ENCODE assay signal across 8 mouse cellular contexts in the genomic region with DNA sequence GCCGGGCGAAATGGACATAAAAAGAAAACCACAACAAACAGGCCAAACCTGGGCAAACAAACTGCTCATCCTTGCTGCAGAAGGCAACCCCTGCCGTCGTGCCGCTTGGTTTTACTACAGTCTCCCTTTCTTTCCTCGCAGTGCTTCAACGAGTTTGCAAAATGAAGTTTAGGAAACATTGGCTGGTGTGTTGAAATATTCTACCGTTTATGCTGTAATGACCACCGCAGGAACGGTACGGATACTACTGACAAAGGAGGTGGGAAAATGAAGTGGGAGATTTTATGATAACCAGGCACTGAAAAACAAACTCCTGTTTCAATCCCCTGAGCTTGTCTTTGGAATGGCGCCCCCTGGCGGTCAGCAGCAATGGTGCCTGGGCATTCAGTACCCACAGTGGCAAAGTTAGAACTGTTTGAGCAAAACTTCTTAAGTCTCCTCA. TPM values are rescaled to one million over a fixed set of nuclear protein-coding genes. Genes with fewer than 3 reads are reported as not detected.
DNase-seq lines count a peak whose midpoint lies in the region; ATAC-seq and TF ChIP-seq lines count a peak whose summit lies in the region.

A gene (minus strand): TSS at position 170 of the 442 bp plus-strand sequence.

- intact Hi-C loops in gastrocnemius, adult 2 months (cut with DNase I) = loop anchor here (2.0 kb wide), 1 partner anchor 19 kb away; no protein-coding TSS in a partner anchor
- intact Hi-C loops in left cerebral cortex, postnatal 10 days (cut with DNase I) = loop anchor here (10.0 kb wide), 1 partner anchor 397 kb away; no protein-coding TSS in a partner anchor

- peak within 1 kb of the TSS; percentile 89 for H3K4me3 ChIP-seq in gastrocnemius, adult 2 months
- peak within 1 kb of the TSS; percentile 44 for H3K4me3 ChIP-seq in hindbrain, postnatal 0 days (ENCODE audit: low read length)

- WGBS in hindbrain, postnatal 0 days = 3% methylated on average over 13 of the region's 13 CpGs

- no peaks in the 10 kb centered on the region for H3K27me3 ChIP-seq in hindbrain, postnatal 0 days (ENCODE audit: insufficient read depth, low read length)

- H3K27ac ChIP-seq in gastrocnemius, adult 2 months = peak within 1 kb of the TSS; percentile 92
- H3K27ac ChIP-seq in hindbrain, postnatal 0 days = no peak within 1 kb of the TSS

- H3K9ac ChIP-seq in hindbrain, postnatal 0 days (replicated peaks; ENCODE audit: low read length) = 0 out of 2 replicates have a peak within 1 kb of the TSS, but pooled peaks have one; percentile 13

- peak within 1 kb of the TSS; percentile 76 for H3K4me2 ChIP-seq in hindbrain, postnatal 0 days (ENCODE audit: low read depth, low read length)

- H3K4me1 ChIP-seq in hindbrain, postnatal 0 days (ENCODE audit: insufficient read depth, low read length) = no peaks in the 10 kb centered on the region

- no peaks in the 10 kb centered on the region for H3K36me3 ChIP-seq in hindbrain, postnatal 0 days (ENCODE audit: insufficient read depth, low read length)

- peak; percentile 88 for DNase-seq in ZHBTc4 (ENCODE audit: low read depth, low spot score)
- peak; percentile 70 to 74 for DNase-seq in cerebellum, postnatal 36 days
- DNase-seq in gastrocnemius, adult 2 months = peak; percentile 90
- peak; percentile 86 for DNase-seq in hindbrain, postnatal 0 days (ENCODE audit: low spot score)
- DNase-seq in left cerebral cortex, postnatal 10 days (ENCODE audit: extremely low spot score in 1 of 2, low spot score in 2 of 2) = peak; percentile 43 to 86
- DNase-seq in right cerebral cortex, postnatal 10 days (ENCODE audit: low spot score in 2 of 2) = peak; percentile 75 to 88
- peak; percentile 92 for DNase-seq in urinary bladder, postnatal 25 days (ENCODE audit: low spot score)

- TF ChIP-seq CTCF in gastrocnemius, adult 2 months (IDR thresholded peaks at IDR 0.05) = peak; percentile 100; the same call in 1 of the 2 replicates
- TF ChIP-seq CTCF in hindbrain, postnatal 0 days (IDR thresholded peaks at IDR 0.05; ENCODE audit: low read depth) = peak; percentile 96

- peak; percentile 66; the same call in 1 of the 2 replicates for ATAC-seq in hindbrain, postnatal 0 days
- peak; percentile 70 for ATAC-seq in megakaryocyte progenitor cell, adult 5-6 weeks (replicated peaks; ENCODE audit: poor library complexity)

- H3K9me3 ChIP-seq in hindbrain, postnatal 0 days (ENCODE audit: low read length) = no peaks in the 10 kb centered on the region

RNA-seq across cellular contexts. Expression of the gene that starts here (rescaled TPM):
- 1 to 10 TPM; 2.6 to 2.7 TPM for total RNA-seq in gastrocnemius, adult 2 months (2021)
- total RNA-seq in hindbrain, postnatal 0 days (2014; rRNA removed) = 0.11 TPM in 1 of 2 replicates, not detected in the other
- polyA plus RNA-seq in hindbrain, postnatal 0 days (2015; fragmentation: Nextera tagmentation; extraction: Ambion mirVana) = 0.32 and 0.41 TPM in 2 replicates
- under 1 TPM; 0.30 to 0.73 TPM for total RNA-seq in left cerebral cortex, postnatal 10 days (2021)
- 57.7 and 65.9 TPM in 2 replicates for total RNA-seq in megakaryocyte progenitor cell, adult 5-6 weeks (2015)
- total RNA-seq in megakaryocyte progenitor cell, adult 5-6 weeks (2017) = 19.6 and 26.1 TPM in 2 replicates

Comparison
In these comparisons a context has a peak if more than half of its experiments do, and no peak if none do; other contexts are left out.
1. RNA of the gene that starts here (total RNA-seq): 19.6 to 65.9 TPM in megakaryocyte progenitor cell, adult 5-6 weeks; 2.6 to 2.7 TPM in gastrocnemius, adult 2 months, 0.30 to 0.73 TPM in left cerebral cortex, postnatal 10 days and 0.11 TPM in hindbrain, postnatal 0 days; every median in the first group is over 4 times any median in the second.
2. Peak in DNase-seq, ATAC-seq, H3K4me3 ChIP-seq, H3K9ac ChIP-seq and H3K4me2 ChIP-seq in hindbrain, postnatal 0 days; RNA of the gene not detected or under 1 TPM.
3. Peak in DNase-seq in left cerebral cortex, postnatal 10 days; RNA of the gene not detected or under 1 TPM.
4. Peak in every context shown above with its lines, with median percentiles within 50 percentile points of each other: DNase-seq.